Mouse (Mus musculus) kidney, postnatal 25 days (tissue): ENCODE data around the gene Diaph2.
A peak's percentile ranks its signal among the peaks of the same experiment; 100 is the strongest.
"Not testable (repeated sequence)": the region's sequence is repeated elsewhere in the genome, so short reads cannot be mapped to it uniquely, and the experiment has no call there.

Experiments used
- DNase-seq, 2 experiments: peaks; one replicate each; pipeline ENCODE4 v3.0.0; 2021; ENCODE audit warnings: mixed read lengths in 2 of 2

Gene Diaph2

GRCm38 (mm10) chrX:129833887-129834286, 84.3 kb downstream of the Diaph2 start:
- no peak for DNase-seq

GRCm38 (mm10) chrX:129884465-129884864, 134.9 kb downstream of the Diaph2 start:
- DNase-seq: peak; percentile 25 to 73

GRCm38 (mm10) chrX:129925806-129926205, 176.3 kb downstream of the Diaph2 start:
- no peak for DNase-seq

GRCm38 (mm10) chrX:129974816-129975215, 225.3 kb downstream of the Diaph2 start:
- peak in 1 of 2 experiments; percentile 16 for DNase-seq

- no peak for DNase-seq
Measured at GRCm38 (mm10) chrX:130008210-130008609, 258.7 kb downstream of the Diaph2 start.

- no peak for DNase-seq
Measured at GRCm38 (mm10) chrX:130019735-130020134, 270.2 kb downstream of the Diaph2 start.

- no peak for DNase-seq
Measured at GRCm38 (mm10) chrX:130044525-130044924, 295.0 kb downstream of the Diaph2 start.

GRCm38 (mm10) chrX:130149216-130149615, 399.7 kb downstream of the Diaph2 start:
- DNase-seq: no peak

- no peak for DNase-seq
Measured at GRCm38 (mm10) chrX:130152164-130152563, 402.6 kb downstream of the Diaph2 start.

GRCm38 (mm10) chrX:130173126-130173525, 423.6 kb downstream of the Diaph2 start:
- no peak for DNase-seq

- no peak for DNase-seq
Measured at GRCm38 (mm10) chrX:130187891-130188290, 438.3 kb downstream of the Diaph2 start.

GRCm38 (mm10) chrX:130188449-130188848, 438.9 kb downstream of the Diaph2 start:
- DNase-seq: no peak

- DNase-seq: no peak
Measured at GRCm38 (mm10) chrX:130189250-130189649, 439.7 kb downstream of the Diaph2 start.

- not testable (repeated sequence) for DNase-seq
Measured at GRCm38 (mm10) chrX:130197412-130197811, 447.9 kb downstream of the Diaph2 start.

GRCm38 (mm10) chrX:130205243-130205642, 455.7 kb downstream of the Diaph2 start:
- no peak for DNase-seq

GRCm38 (mm10) chrX:130212227-130212626, 462.7 kb downstream of the Diaph2 start:
- DNase-seq: no peak

- no peak for DNase-seq
Measured at GRCm38 (mm10) chrX:130212759-130213158, 463.2 kb downstream of the Diaph2 start.

- DNase-seq: no peak
Measured at GRCm38 (mm10) chrX:130230045-130230444, 480.5 kb downstream of the Diaph2 start.

- DNase-seq: no peak
Measured at GRCm38 (mm10) chrX:130235167-130235566, 485.6 kb downstream of the Diaph2 start.

- DNase-seq: no peak
Measured at GRCm38 (mm10) chrX:130246652-130247051, 497.1 kb downstream of the Diaph2 start.

GRCm38 (mm10) chrX:130253664-130254063, 504.1 kb downstream of the Diaph2 start:
- no peak for DNase-seq

GRCm38 (mm10) chrX:130265707-130266106, 516.2 kb downstream of the Diaph2 start:
- no peak for DNase-seq

GRCm38 (mm10) chrX:130279144-130279543, 529.6 kb downstream of the Diaph2 start:
- no peak for DNase-seq

GRCm38 (mm10) chrX:130281484-130281883, 531.9 kb downstream of the Diaph2 start:
- no peak for DNase-seq

- DNase-seq: peak in 1 of 2 experiments; percentile 27
Measured at GRCm38 (mm10) chrX:130287032-130287431, 537.5 kb downstream of the Diaph2 start.

GRCm38 (mm10) chrX:130289775-130290174, 540.2 kb downstream of the Diaph2 start:
- DNase-seq: no peak
